Mouse (Mus musculus) cortical plate, adult 2 months (tissue): ENCODE measurements around the gene Zscan4c. TPM values are rescaled to one million over a fixed set of nuclear protein-coding genes. Genes with fewer than 3 reads are reported as not detected.
"Not testable (repeated sequence)": the region's sequence is repeated elsewhere in the genome, so short reads cannot be mapped to it uniquely, and the experiment has no call there.

ENCODE experiments used
- H3K27ac ChIP-seq: fragments of 200-500 bp; 2 replicates; pipeline ENCODE4 v1.5.1; 2012; ENCODE audit warnings: low read length, control low read depth, inconsistent platforms; ENCODE audit not compliant: insufficient read depth
- H3K4me1 ChIP-seq: fragments of 200-500 bp; 2 replicates; pipeline ENCODE4 v1.6.1; 2011; ENCODE audit warnings: low read length; ENCODE audit not compliant: control insufficient read depth, insufficient read depth
- H3K4me3 ChIP-seq: fragments of 200-500 bp; 2 replicates; pipeline ENCODE4 v1.5.1; 2011; ENCODE audit warnings: mild to moderate bottlenecking, low read length, control low read depth; ENCODE audit not compliant: insufficient read depth
- polyA plus RNA-seq: library from polyadenylated mRNA; depleted of rRNA; stranded (reverse); fragments of >200 nt; gene quantifications from 2 replicates; pipeline ENCODE4 v1.2.3, GENCODE M21; 2012; rRNA removed

Zscan4c gene
- not detected in 2 replicates for polyA plus RNA-seq

DNA sequence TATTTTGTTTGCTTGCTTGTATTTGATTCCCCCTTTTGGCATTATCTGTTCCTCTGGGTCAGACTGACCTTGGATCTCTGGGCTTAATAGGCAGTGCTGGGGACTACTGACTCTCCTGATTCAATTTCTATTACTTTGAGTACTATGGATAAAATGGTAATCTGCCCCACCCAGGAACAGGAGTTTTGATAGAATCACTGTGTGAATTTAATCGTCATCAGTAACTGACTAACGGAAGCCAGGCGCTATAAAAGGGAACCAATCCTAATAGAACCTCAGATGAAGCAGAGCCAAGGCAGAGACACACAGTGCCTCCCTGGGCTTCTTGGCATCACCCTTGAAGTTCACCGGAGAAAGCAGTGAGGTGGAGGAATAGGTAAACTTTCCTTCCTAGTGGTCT is at the start of gene Zscan4c:
Gene Zscan4c, plus strand, starts transcription at position 301 of the 400 bp plus-strand sequence.
- not testable (repeated sequence) for H3K27ac ChIP-seq, H3K4me3 ChIP-seq, H3K4me1 ChIP-seq

Other genes with a start within 250 kb of the Zscan4c start
- not detected in 2 replicates for gene Zscan4b, start 100.7 kb upstream of the Zscan4c start, polyA plus RNA-seq
- gene Zscan4-ps1, start 63.9 kb downstream of the Zscan4c start, polyA plus RNA-seq = not detected in 2 replicates
- gene Zscan4d, start 160.4 kb downstream of the Zscan4c start, polyA plus RNA-seq = not detected in 2 replicates